Mouse (Mus musculus) CH12.LX (cell line): ENCODE measurements around the gene Car3. TPM values are rescaled to one million over a fixed set of nuclear protein-coding genes. Genes with fewer than 3 reads are reported as not detected.

ENCODE experiments used
- DNase-seq: peaks from one replicate; pipeline ENCODE4 v3.0.0-alpha.2; 2013; ENCODE audit errors: extremely low read depth
- H3K27ac ChIP-seq: 2 replicates; pipeline ENCODE4 v1.5.1; 2012; ENCODE audit warnings: low read depth, mild to moderate bottlenecking, control low read depth, moderate library complexity; ENCODE audit not compliant: insufficient read depth
- H3K27me3 ChIP-seq: replicated peaks from 2 replicates; pipeline ENCODE3; 2012; ENCODE audit warnings: inconsistent platforms
- H3K36me3 ChIP-seq, 2 experiments: replicated peaks in 1 of 2; 2 replicates each; pipeline versions ENCODE3 to v1.6.1; 2012; ENCODE audit warnings: inconsistent platforms in 1 of 2, low read length in 1 of 2, mild to moderate bottlenecking in 1 of 2, mixed read lengths in 1 of 2, moderate library complexity in 1 of 2; ENCODE audit not compliant: control insufficient read depth in 1 of 2, insufficient read depth in 1 of 2
- H3K4me1 ChIP-seq, 2 experiments: 2 replicates each; pipeline ENCODE4 v1.6.1; 2012; ENCODE audit warnings: inconsistent platforms in 1 of 2, moderate library complexity in 1 of 2; ENCODE audit not compliant: insufficient read depth in 2 of 2, control insufficient read depth in 1 of 2
- H3K4me2 ChIP-seq: 2 replicates; pipeline ENCODE4 v1.6.1; 2012; ENCODE audit warnings: low read depth, mild to moderate bottlenecking, control low read depth; ENCODE audit not compliant: poor library complexity, insufficient read depth, severe bottlenecking
- H3K4me3 ChIP-seq, 3 experiments: fragments of 150-350 bp in 1 of 3; sonication (generic) in 1 of 3; replicated peaks in 1 of 3; 2 replicates each; pipeline versions ENCODE3 to v1.5.1; 2011 to 2012; ENCODE audit warnings: low read depth in 2 of 3, low read length in 2 of 3, mild to moderate bottlenecking in 2 of 3, moderate library complexity in 2 of 3, control low read depth in 1 of 3, improper control_type of control experiment in 1 of 3, inconsistent platforms in 1 of 3, mixed read lengths in 1 of 3; ENCODE audit not compliant: poor library complexity in 1 of 3
- H3K79me2 ChIP-seq: replicated peaks from 2 replicates; pipeline ENCODE4 v1.6.1; 2012; ENCODE audit warnings: mild to moderate bottlenecking, moderate library complexity; ENCODE audit not compliant: control insufficient read depth, poor library complexity, insufficient read depth, severe bottlenecking; ENCODE audit errors: extremely low read depth
- H3K9ac ChIP-seq: 2 replicates; pipeline ENCODE4 v1.6.1; 2012; ENCODE audit warnings: low read depth, mild to moderate bottlenecking, control low read depth, moderate library complexity; ENCODE audit not compliant: insufficient read depth
- H3K9me3 ChIP-seq: replicated peaks from 2 replicates; pipeline ENCODE3; 2012; ENCODE audit warnings: low read length, inconsistent platforms, mixed read lengths
- BHLHE40 ChIP-seq: IDR thresholded peaks from 2 replicates; pipeline ENCODE4 v1.6.1; 2011; ENCODE audit warnings: mild to moderate bottlenecking, low read depth, low read length, improper control_type of control experiment
- CTCF ChIP-seq, 2 experiments: IDR thresholded peaks in 1 of 2; conservative IDR thresholded peaks in 1 of 2; 2 replicates each; pipeline ENCODE4 v1.5.1; 2011 to 2012; ENCODE audit warnings: low read depth in 2 of 2, low read length in 2 of 2, improper control_type of control experiment in 1 of 2, inconsistent platforms in 1 of 2, mild to moderate bottlenecking in 1 of 2, moderate library complexity in 1 of 2
- E2F4 ChIP-seq: IDR thresholded peaks from 2 replicates; pipeline ENCODE4 v1.6.1; 2011; ENCODE audit warnings: low read depth, low read length, improper control_type of control experiment; ENCODE audit not compliant: insufficient replicate concordance
- EP300 ChIP-seq: IDR thresholded peaks from 2 replicates; pipeline ENCODE4 v1.6.1; 2011; ENCODE audit warnings: low read length, improper control_type of control experiment
- GABPA ChIP-seq: IDR thresholded peaks from 2 replicates; pipeline ENCODE4 v1.6.1; 2012; ENCODE audit warnings: low read depth, low read length, improper control_type of control experiment, inconsistent platforms; ENCODE audit not compliant: insufficient replicate concordance
- HCFC1 ChIP-seq: IDR thresholded peaks from 2 replicates; pipeline ENCODE4 v1.6.1; 2012; ENCODE audit warnings: low read depth, mild to moderate bottlenecking, inconsistent platforms, low read length, improper control_type of control experiment
- IRF4 ChIP-seq: IDR thresholded peaks from 2 replicates; pipeline ENCODE4 v1.6.1; 2014; ENCODE audit warnings: low read depth, mild to moderate bottlenecking, inconsistent platforms, low read length, improper control_type of control experiment
- JUN ChIP-seq: IDR thresholded peaks from 2 replicates; pipeline ENCODE4 v1.6.1; 2011; ENCODE audit warnings: low read depth, mild to moderate bottlenecking, low read length, improper control_type of control experiment, moderate library complexity; ENCODE audit not compliant: insufficient read depth
- MXI1 ChIP-seq: IDR thresholded peaks from 2 replicates; pipeline ENCODE4 v1.6.1; 2011; ENCODE audit warnings: mild to moderate bottlenecking, low read depth, low read length, improper control_type of control experiment
- NELFE ChIP-seq: IDR thresholded peaks from 2 replicates; pipeline ENCODE4 v1.6.1; 2011; ENCODE audit warnings: low read depth, low read length, improper control_type of control experiment
- NRF1 ChIP-seq: IDR thresholded peaks from 2 replicates; pipeline ENCODE4 v1.6.1; 2014; ENCODE audit warnings: low read depth, mild to moderate bottlenecking, inconsistent platforms, low read length, improper control_type of control experiment, moderate library complexity
- PAX5 ChIP-seq: IDR thresholded peaks from 2 replicates; pipeline ENCODE4 v1.6.1; 2012; ENCODE audit warnings: low read length, inconsistent platforms, mixed read lengths
- POLR2AphosphoS2 ChIP-seq: IDR thresholded peaks from 2 replicates; pipeline ENCODE4 v1.6.1; 2011; ENCODE audit warnings: low read depth, low read length, improper control_type of control experiment
- RAD21 ChIP-seq: IDR thresholded peaks from 2 replicates; pipeline ENCODE4 v1.6.1; 2011; ENCODE audit warnings: low read depth, mild to moderate bottlenecking, low read length, improper control_type of control experiment, moderate library complexity
- RCOR1 ChIP-seq: conservative IDR thresholded peaks from 2 replicates; pipeline ENCODE4 v1.6.1; 2012; ENCODE audit warnings: low read depth, mild to moderate bottlenecking, inconsistent platforms, low read length, improper control_type of control experiment
- SIN3A ChIP-seq: IDR thresholded peaks from 2 replicates; pipeline ENCODE4 v1.6.1; 2012; ENCODE audit warnings: low read length, improper control_type of control experiment, inconsistent platforms
- SMC3 ChIP-seq: IDR thresholded peaks from 2 replicates; pipeline ENCODE4 v1.6.1; 2011; ENCODE audit warnings: low read depth, low read length, improper control_type of control experiment
- TCF12 ChIP-seq: IDR thresholded peaks from 2 replicates; pipeline ENCODE4 v1.6.1; 2014; ENCODE audit warnings: low read depth, mild to moderate bottlenecking, inconsistent platforms, low read length, improper control_type of control experiment
- USF2 ChIP-seq: conservative IDR thresholded peaks from 2 replicates; pipeline ENCODE4 v1.6.1; 2011; ENCODE audit warnings: low read depth, low read length, improper control_type of control experiment
- dilution Hi-C: fragments of 300-500 bp; cut with MboI; formaldehyde crosslinking; loops from 2 replicates; pipeline ENCODE4 v1.14.3; 2020; ENCODE audit warnings: low sequenced_read_pairs; ENCODE audit not compliant: extremely low pct_unique_long_range_greater_than_20kb, extremely low pct_ligation_motif_present
- in situ Hi-C: fragments of 300-500 bp; cut with MboI; formaldehyde crosslinking; loops from 3 replicates; pipeline ENCODE4 v1.14.3; 2019; ENCODE audit warnings: low sequenced_read_pairs, low pct_ligation_motif_present, low pct_unique_long_range_greater_than_20kb, mixed read lengths
- polyA plus RNA-seq: library from polyadenylated mRNA; unstranded; fragments of >175 nt; gene quantifications from 2 replicates; pipeline ENCODE4 v1.2.1, GENCODE M21; 2012; ENCODE audit warnings: low read depth; ENCODE audit not compliant: insufficient read length
- total RNA-seq, 2 experiments: library from RNA; depleted of rRNA; stranded (reverse); fragments of 300-350 nt in 1 of 2; fragments of >200 nt in 1 of 2; gene quantifications; 2 replicates each; pipeline ENCODE4 v1.2.3; 2012 to 2014

Gene Car3
- total and polyA plus RNA-seq, 3 experiments: 0.27 to 0.97 TPM; not detected in 1

DNA sequence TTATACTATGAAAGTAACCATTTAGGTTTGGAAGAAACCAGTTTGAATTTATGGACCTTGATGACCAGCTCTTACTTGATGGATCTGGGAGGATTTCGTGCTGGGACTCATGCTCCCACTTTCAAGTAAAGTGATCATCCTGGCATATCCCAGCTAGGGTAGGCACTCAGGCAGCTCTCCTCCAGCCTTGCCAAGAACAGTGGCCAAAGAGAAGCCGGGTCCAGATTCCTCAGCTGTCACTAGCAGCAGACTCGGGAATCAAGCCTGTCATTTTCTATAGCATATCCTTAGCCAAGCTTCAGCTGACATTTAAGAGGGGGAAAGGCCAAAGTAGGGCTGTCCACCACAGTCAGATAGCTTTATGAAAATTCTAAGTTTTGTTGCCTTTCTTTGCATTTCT lies 3.0 kb upstream of the Car3 start:
- Histone ChIP-seq H3K4me3 (no peak overlapping the region), H3K9me3 (no peaks in the 10 kb centered on the region), H3K27ac (no peak overlapping the region), H3K36me3 (no peaks in the 10 kb centered on the region), H3K27me3 (no peaks in the 10 kb centered on the region), H3K9ac (no peak overlapping the region), H3K4me1 (no peaks in the 10 kb centered on the region), H3K79me2 (no peaks in the 10 kb centered on the region), H3K4me2 (no peak overlapping the region)
- no peak for DNase-seq
- no peak for TF ChIP-seq PAX5
- no peak for TF ChIP-seq SMC3
- no peak for TF ChIP-seq JUN
- TF ChIP-seq NRF1: no peak
- no peak for TF ChIP-seq BHLHE40
- TF ChIP-seq TCF12: no peak
- dilution Hi-C loops (no loop called here), in situ Hi-C loops (loop anchor here (10.0 kb wide), 1 partner anchor 175 kb away; no protein-coding TSS in a partner anchor)

DNA sequence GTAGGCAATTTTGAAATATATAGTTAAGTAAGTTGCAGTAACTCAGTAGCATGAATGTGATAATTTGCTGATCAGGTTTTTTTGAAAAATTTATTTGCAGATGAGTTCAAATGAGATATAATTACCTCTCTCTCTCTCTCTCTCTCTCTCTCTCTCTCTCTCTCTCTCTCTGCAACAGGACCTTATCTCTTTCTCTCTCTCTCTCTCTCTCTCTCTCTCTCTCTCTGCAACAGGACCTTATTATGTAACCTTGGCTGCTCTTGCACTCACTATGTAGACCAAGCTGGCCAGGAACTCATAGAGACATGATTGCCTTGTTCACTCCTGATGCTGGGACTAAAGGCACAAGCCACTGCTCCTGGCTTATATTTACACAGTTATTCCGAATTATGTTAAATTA lies 2.1 kb upstream of the Car3 start:
- in situ Hi-C loops (loop anchor here (10.0 kb wide), 1 partner anchor 176 kb away; no protein-coding TSS in a partner anchor), dilution Hi-C loops (no loop called here)
- no peaks in the 10 kb centered on the region for H3K9me3 ChIP-seq
- TF ChIP-seq NELFE (no peak), POLR2AphosphoS2 (no peak), EP300 (no peak), IRF4 (no peak), PAX5 (no peak), TCF12 (no peak), GABPA (no peak), SIN3A (no peak), E2F4 (no peak)
- no peaks in the 10 kb centered on the region for H3K36me3 ChIP-seq
- H3K27ac ChIP-seq: no peak overlapping the region
- H3K4me2 ChIP-seq: no peak overlapping the region
- H3K9ac ChIP-seq: no peak overlapping the region
- H3K27me3 ChIP-seq: no peaks in the 10 kb centered on the region
- H3K4me1 ChIP-seq: no peaks in the 10 kb centered on the region
- H3K79me2 ChIP-seq: no peaks in the 10 kb centered on the region
- no peak overlapping the region for H3K4me3 ChIP-seq
- DNase-seq: no peak

DNA sequence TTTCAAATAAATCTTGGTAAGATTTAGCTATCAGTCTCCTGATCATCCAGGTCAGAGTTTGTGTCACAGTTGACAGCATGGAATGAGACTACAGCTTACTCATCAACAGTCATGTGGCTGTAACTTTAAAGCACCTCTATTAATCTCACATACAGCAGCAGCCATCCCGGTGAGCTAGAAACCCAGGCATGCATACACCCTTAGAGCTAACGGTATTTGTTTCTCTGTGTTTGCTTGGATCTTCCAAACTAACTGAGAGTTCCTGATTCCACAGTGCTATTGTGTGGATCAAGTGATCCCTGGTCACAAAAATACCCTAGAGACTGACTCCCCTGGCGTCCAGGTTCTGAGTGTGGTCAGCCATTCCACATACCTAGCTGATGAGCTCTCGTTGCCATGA lies 1.5 kb upstream of the Car3 start:
- H3K36me3 ChIP-seq: no peaks in the 10 kb centered on the region
- H3K4me3 ChIP-seq: no peak overlapping the region
- H3K4me1 ChIP-seq: no peaks in the 10 kb centered on the region
- H3K27ac ChIP-seq: no peak overlapping the region
- H3K27me3 ChIP-seq: no peaks in the 10 kb centered on the region
- H3K9me3 ChIP-seq: no peaks in the 10 kb centered on the region
- H3K4me2 ChIP-seq: no peak overlapping the region
- TF ChIP-seq MXI1: no peak
- no peak for TF ChIP-seq HCFC1
- no peak for TF ChIP-seq SMC3
- no peak for TF ChIP-seq USF2
- TF ChIP-seq CTCF (conservative IDR thresholded peaks at IDR 0.05 in 1 of 2, IDR thresholded peaks at IDR 0.05 in 1 of 2; ENCODE audit: low read depth in 2 of 2, low read length in 2 of 2): no peak
- TF ChIP-seq RCOR1: no peak
- no peak for TF ChIP-seq RAD21
- in situ Hi-C loops: loop anchor here (10.0 kb wide), 1 partner anchor 177 kb away; no protein-coding TSS in a partner anchor
- H3K9ac ChIP-seq: no peak overlapping the region
- dilution Hi-C loops: no loop called here
- no peak for DNase-seq
- H3K79me2 ChIP-seq: no peaks in the 10 kb centered on the region
